Mouse (Mus musculus) midbrain, embryonic 14.5 days (tissue): ENCODE data around the gene Avil. TPM values are rescaled to one million over a fixed set of nuclear protein-coding genes. Genes with fewer than 3 reads are reported as not detected.
A peak's percentile ranks its signal among the peaks of the same experiment; 100 is the strongest.

Experiments
- ATAC-seq: fragments of 200-750 bp; cut with Nextera tagmentation; 2 replicates; pipeline ENCODE4 v1.8.0; 2017; ENCODE audit warnings: moderate number of reproducible peaks, moderate library complexity; ENCODE audit not compliant: low FRiP score, low TSS enrichment
- DNase-seq: peaks from one replicate; pipeline ENCODE4 v3.0.0-alpha.2; 2015
- H3K27ac ChIP-seq: fragments of 300-500 bp; sonication (generic); replicated peaks from 2 replicates; pipeline ENCODE4 v1.5.1; 2014; ENCODE audit warnings: mild to moderate bottlenecking, low read depth, low read length, moderate library complexity
- H3K27me3 ChIP-seq: fragments of 300-500 bp; sonication (generic); 2 replicates; pipeline ENCODE4 v1.6.1; 2014; ENCODE audit warnings: low read length, control low read depth, mixed read lengths; ENCODE audit not compliant: control insufficient read depth, insufficient read depth
- H3K36me3 ChIP-seq: fragments of 300-500 bp; sonication (generic); 2 replicates; pipeline ENCODE4 v1.6.1; 2014; ENCODE audit warnings: low read length, control low read depth; ENCODE audit not compliant: control insufficient read depth, insufficient read depth
- H3K4me1 ChIP-seq: fragments of 300-500 bp; sonication (generic); 2 replicates; pipeline ENCODE4 v1.6.1; 2014; ENCODE audit warnings: mild to moderate bottlenecking, antibody characterized with exemption, low read length, control low read depth; ENCODE audit not compliant: control insufficient read depth, insufficient read depth
- H3K4me2 ChIP-seq: fragments of 300-500 bp; sonication (generic); 2 replicates; pipeline ENCODE4 v1.6.1; 2014; ENCODE audit warnings: mild to moderate bottlenecking, low read length, moderate library complexity
- H3K4me3 ChIP-seq: fragments of 300-500 bp; sonication (generic); replicated peaks from 2 replicates; pipeline ENCODE4 v1.5.1; 2014; ENCODE audit warnings: low read depth, low read length
- H3K9ac ChIP-seq: fragments of 300-500 bp; sonication (generic); replicated peaks from 2 replicates; pipeline ENCODE4 v1.6.1; 2014; ENCODE audit warnings: mild to moderate bottlenecking, low read length, moderate library complexity
- H3K9me3 ChIP-seq: fragments of 300-500 bp; sonication (generic); 2 replicates; pipeline ENCODE4 v1.6.1; 2016; ENCODE audit warnings: low read length, control low read depth, mixed read lengths; ENCODE audit not compliant: control insufficient read depth
- WGBS: fragments of 180-500 bp; shearing (Covaris S2); extraction: QIAGEN DNeasy Blood & Tissue Kit; methylation state at CpG from one replicate; pipeline ENCODE4 v1.1.7; 2014; 5-methylcytosine and 5-hydroxymethylcytosine counted together
- polyA plus RNA-seq: library from polyadenylated mRNA; unstranded; fragments of >200 nt; fragmentation: Nextera tagmentation; extraction: Ambion mirVana; gene quantifications from 2 replicates; pipeline ENCODE4 v1.2.1, GENCODE M21; 2014

The Avil gene
- polyA plus RNA-seq, 1 experiment from 2014 or later: 2.1 TPM

DNA sequence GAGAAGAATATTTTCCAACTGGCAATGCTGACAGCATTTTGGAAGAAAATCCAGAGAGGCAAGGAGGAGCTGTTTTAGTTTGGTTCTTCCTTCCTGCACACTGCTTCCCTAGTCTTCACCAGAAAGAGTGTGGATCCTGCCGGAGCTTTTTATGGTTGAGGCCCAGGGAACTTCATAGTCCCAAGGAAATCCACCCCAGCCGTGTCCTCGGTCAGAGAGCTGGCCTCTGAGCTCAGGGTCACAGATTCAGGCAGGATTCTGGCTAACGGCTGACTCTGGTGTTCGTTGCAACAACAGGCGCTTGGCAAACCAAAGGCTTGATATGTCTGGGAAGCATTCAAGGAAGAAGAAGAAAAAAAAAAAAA, 37.6 kb upstream of the Avil start:
- Histone ChIP-seq H3K36me3 (no peaks in the 10 kb centered on the region), H3K4me1 (no peaks in the 10 kb centered on the region), H3K27ac (no peak overlapping the region), H3K9me3 (no peaks in the 10 kb centered on the region), H3K27me3 (no peaks in the 10 kb centered on the region; the same call in 1 of the 2 replicates), H3K4me3 (no peak overlapping the region), H3K4me2 (no peak overlapping the region), H3K9ac (no peak overlapping the region)
- 37% methylated on average over 6 of the region's 6 CpGs for WGBS
- ATAC-seq (no peak), DNase-seq (no peak)

DNA sequence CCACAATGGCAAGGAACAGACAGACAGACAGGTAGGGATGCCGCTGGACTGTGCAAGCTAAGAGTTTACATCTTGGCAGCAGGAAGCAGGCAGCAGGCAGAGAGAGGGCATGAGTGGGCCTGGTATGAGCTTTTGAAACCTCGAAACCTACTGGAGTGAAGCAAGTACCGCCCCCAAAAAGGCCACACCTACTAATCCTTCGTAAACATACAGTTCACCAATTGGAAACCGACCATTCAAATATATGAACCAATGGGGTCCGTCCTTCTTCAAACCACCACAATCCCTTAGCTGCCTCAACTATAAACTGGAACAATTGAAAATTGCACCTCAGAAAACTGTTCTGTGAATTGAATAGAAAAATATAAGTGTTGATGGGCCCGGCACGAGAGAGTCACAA, 36.7 kb upstream of the Avil start:
- WGBS: 88% methylated on average over 8 of the region's 8 CpGs
- H3K27me3 ChIP-seq: no peaks in the 10 kb centered on the region; the same call in 1 of the 2 replicates
- H3K4me2 ChIP-seq: no peak overlapping the region
- H3K9ac ChIP-seq: no peak overlapping the region
- H3K4me1 ChIP-seq: no peaks in the 10 kb centered on the region
- DNase-seq (no peak), ATAC-seq (no peak)
- no peak overlapping the region for H3K4me3 ChIP-seq
- no peaks in the 10 kb centered on the region for H3K36me3 ChIP-seq
- H3K27ac ChIP-seq: no peak overlapping the region
- H3K9me3 ChIP-seq: no peaks in the 10 kb centered on the region

DNA sequence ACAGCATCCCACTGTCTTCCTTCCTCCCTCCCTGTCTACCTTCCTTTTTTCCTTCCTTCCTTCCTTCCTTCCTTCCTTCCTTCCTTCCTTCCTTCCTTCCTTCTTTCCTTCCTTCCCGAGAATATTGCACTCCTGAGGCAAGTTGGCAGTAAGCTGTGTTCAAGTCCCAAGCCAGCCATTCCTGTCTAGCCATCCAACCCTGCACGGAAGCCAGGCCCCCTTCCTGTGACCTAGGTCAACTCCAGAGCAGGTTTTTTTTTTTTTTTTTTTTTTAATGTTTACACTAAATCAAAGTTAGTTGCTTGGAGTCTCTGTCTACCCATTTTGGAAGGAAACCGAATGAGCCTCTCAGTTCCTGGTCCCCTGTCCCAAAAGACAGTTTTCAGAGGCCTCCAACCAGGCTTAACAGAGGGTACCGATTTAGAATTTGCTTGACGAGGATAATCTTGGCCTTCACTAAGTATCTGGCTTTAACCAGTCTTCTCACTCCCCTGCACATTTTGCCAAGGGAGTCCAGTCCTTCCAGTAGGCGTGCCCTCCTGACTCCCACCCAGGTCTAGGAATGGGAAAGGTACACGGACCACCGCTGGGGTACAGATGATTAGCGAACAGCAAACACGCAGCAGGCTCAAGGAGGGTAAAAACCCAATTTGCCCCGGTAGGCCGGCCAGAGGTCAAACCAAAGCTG, 29.0 kb upstream of the Avil start:
- no peak overlapping the region for H3K27ac ChIP-seq
- H3K4me2 ChIP-seq: peak overlapping the region; percentile 13; the same call in 1 of the 2 replicates
- H3K4me1 ChIP-seq: peaks cover 4% of the 10 kb centered on the region
- 10% methylated on average over 12 of the region's 12 CpGs for WGBS
- no peaks in the 10 kb centered on the region for H3K9me3 ChIP-seq
- peaks cover 5% of the 10 kb centered on the region; the same call in 1 of the 2 replicates for H3K27me3 ChIP-seq
- ATAC-seq (no peak), DNase-seq (no peak)
- H3K36me3 ChIP-seq: no peaks in the 10 kb centered on the region
- H3K9ac ChIP-seq: no peak overlapping the region
- H3K4me3 ChIP-seq: no peak overlapping the region

DNA sequence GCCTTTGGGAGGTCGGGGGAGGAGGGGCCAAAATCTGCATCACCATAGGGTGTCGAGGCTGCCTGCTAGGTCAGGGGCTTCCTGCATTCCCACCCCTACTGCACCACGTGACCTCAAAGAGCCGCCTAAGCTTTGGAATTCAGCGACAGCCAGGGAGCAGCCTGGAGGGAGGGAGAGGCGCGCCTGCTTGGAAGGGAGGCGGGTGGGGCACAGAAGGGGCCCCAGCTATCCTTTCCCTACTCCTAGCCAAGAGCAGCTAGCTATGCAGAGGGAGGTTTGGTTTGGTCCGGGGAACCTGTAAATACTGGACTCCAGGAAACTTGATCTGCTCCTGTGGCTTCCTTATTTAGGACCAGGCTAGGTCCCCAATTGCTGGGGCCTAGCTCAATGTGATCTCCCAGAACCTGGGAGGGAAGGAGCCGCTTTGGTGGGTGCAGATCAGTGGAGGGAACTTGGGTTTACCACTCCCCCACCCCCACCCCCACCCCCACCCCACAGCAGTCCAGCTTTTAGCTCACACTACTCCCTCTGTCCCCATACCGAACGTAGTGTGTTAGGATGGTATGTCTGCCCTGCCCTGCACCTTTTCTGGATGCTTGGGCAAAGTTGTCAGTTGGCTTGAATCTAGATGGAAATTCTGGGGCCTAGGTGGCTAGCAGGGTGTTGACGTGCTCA, 28.3 kb upstream of the Avil start:
- Histone ChIP-seq H3K27me3 (peaks cover 5% of the 10 kb centered on the region; the same call in 1 of the 2 replicates), H3K36me3 (no peaks in the 10 kb centered on the region), H3K27ac (no peak overlapping the region), H3K4me1 (peaks cover 4% of the 10 kb centered on the region), H3K4me2 (peak overlapping the region; percentile 13; the same call in 1 of the 2 replicates), H3K9me3 (no peaks in the 10 kb centered on the region), H3K9ac (no peak overlapping the region), H3K4me3 (no peak overlapping the region)
- 9% methylated on average over 13 of the region's 13 CpGs for WGBS
- ATAC-seq (peak; percentile 48; the same call in 1 of the 2 replicates), DNase-seq (peak; percentile 64)

DNA sequence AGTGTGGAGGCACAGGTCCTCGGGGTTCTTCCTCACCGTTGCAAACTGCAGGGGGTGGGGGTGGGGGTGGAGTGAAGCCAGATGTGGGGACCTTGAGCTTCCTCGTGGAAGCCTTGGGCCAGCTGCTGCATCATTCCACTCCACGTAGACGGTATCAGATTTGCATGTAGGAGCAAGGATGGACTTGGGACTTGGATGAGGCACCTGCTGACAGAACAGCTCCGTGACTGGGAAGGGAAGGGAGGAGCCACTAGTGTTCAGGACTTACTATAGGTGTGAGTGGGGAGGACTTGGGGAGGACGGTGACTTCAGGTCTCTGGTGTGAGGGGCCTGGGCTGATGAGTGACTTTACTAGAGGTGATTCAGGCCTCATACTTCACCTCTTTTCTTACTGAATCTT, 27.5 kb upstream of the Avil start:
- 31% methylated on average over 7 of the region's 7 CpGs for WGBS
- Histone ChIP-seq H3K27ac (no peak overlapping the region), H3K9me3 (no peaks in the 10 kb centered on the region), H3K4me1 (peaks cover 7% of the 10 kb centered on the region), H3K36me3 (no peaks in the 10 kb centered on the region), H3K27me3 (peaks cover 5% of the 10 kb centered on the region; the same call in 1 of the 2 replicates), H3K4me2 (no peak overlapping the region), H3K4me3 (no peak overlapping the region), H3K9ac (no peak overlapping the region)
- no peak for DNase-seq
- ATAC-seq: no peak

DNA sequence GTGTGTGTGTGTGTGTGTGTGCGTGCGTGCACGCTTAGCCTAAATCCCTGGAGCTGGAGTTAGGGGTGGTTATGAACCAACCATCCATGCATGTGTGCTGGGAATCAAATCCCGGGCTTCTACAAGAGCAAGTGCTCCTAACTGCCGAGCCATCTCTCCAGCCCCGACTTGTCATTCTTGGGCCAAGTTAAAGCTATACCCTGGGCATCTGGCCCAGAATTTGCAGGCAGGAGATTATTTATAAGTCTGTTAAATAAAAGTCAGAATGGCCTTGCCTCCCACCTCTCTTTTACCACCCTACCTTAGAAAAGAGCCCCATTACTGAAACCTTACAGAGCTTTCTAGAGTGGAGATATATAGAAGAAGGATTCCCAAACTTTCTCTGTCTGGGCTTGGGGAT, 24.8 kb upstream of the Avil start:
- H3K27ac ChIP-seq: no peak overlapping the region
- ATAC-seq: no peak
- H3K4me1 ChIP-seq: peaks cover 13% of the 10 kb centered on the region
- no peaks in the 10 kb centered on the region for H3K9me3 ChIP-seq
- no peak overlapping the region for H3K9ac ChIP-seq
- peaks cover 5% of the 10 kb centered on the region; the same call in 1 of the 2 replicates for H3K27me3 ChIP-seq
- WGBS: 86% methylated on average over 6 of the region's 6 CpGs
- DNase-seq: no peak
- no peak overlapping the region for H3K4me3 ChIP-seq
- H3K4me2 ChIP-seq: no peak overlapping the region
- H3K36me3 ChIP-seq: no peaks in the 10 kb centered on the region

DNA sequence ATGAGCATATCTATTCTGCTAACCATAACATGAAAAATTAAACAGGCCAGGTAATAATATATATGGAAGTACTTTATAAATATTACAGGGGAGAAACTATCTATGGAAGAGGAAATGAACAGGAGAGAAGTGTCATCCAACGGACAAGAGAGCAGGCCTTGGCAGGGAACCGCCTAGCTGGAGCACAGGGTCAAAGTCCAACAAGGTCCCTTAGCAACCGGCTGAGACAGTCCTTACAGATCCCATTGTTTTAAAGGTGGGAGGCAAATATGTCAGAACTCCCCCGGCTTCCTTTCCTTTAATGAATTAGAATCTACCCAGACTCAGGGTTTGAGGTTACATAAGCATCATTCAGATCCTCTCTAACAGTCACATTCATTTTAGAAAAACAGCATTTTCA, 23.4 kb upstream of the Avil start:
- no peak for DNase-seq
- H3K4me3 ChIP-seq: no peak overlapping the region
- H3K27ac ChIP-seq: no peak overlapping the region
- H3K27me3 ChIP-seq: peaks cover 5% of the 10 kb centered on the region; the same call in 1 of the 2 replicates
- H3K9me3 ChIP-seq: no peaks in the 10 kb centered on the region
- H3K4me2 ChIP-seq: no peak overlapping the region
- H3K36me3 ChIP-seq: no peaks in the 10 kb centered on the region
- peaks cover 22% of the 10 kb centered on the region for H3K4me1 ChIP-seq
- WGBS: 21% methylated on average over 4 of the region's 4 CpGs
- H3K9ac ChIP-seq: no peak overlapping the region
- ATAC-seq: no peak

DNA sequence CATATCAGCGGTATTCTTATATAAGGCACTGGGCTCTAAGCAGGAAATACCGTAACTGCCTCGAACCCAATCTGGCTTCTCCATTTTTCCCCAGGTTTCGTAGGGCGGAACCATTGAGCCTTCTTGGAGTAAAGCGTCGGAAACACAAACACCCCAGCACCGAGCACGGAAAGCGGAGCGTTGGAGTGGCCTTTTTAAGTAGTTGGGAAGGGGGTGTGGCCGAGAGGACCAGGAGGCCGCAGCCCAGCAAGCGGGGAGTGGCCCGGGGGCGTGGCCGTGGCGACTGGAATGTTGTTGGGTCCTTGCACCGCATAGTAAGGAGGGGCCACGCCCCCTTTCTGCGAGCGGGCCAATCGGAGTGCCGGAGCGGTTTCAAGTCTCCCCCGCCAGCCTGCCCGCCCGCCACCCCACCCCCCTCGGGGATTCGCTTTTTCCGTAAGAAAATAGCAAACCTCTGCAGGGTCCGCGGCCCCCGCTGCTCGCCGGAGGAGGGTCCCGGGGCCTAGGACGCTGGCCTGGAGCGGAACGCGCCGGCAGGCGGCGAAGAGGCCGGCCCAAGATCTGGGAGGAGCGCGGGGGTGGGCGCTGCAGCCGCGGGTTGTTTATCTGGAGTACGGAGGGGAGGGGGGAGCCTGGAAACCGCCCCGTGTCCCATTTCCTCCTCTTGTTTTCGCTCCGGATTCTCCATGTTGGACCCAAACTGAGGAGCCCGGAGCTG, 22.1 kb upstream of the Avil start, which contains the start of gene Ctdsp2:
Gene Ctdsp2 (plus strand): TSS at position 441 of the 718 bp plus-strand sequence.
- Histone ChIP-seq H3K4me2 (peak within 1 kb of the TSS; percentile 89), H3K4me3 (peak within 1 kb of the TSS; percentile 95), H3K27ac (peak within 1 kb of the TSS; percentile 99), H3K9ac (peak within 1 kb of the TSS; percentile 82), H3K27me3 (no peaks in the 10 kb centered on the region; the same call in 1 of the 2 replicates), H3K9me3 (no peaks in the 10 kb centered on the region), H3K36me3 (no peaks in the 10 kb centered on the region), H3K4me1 (peaks cover 35% of the 10 kb centered on the region)
- DNase-seq: peak; percentile 99
- under 1% methylated on average over 53 of the region's 56 CpGs for WGBS
- ATAC-seq: peak; percentile 93
